Mouse (Mus musculus) CD4-positive, CD25-positive, alpha-beta regulatory T cell, adult 2 months (primary cell): ENCODE measurements around the gene Msmo1.
A peak's percentile ranks its signal among the peaks of the same experiment; 100 is the strongest.

Source experiments
- DNase-seq: peaks from one replicate; pipeline ENCODE4 v3.0.0-alpha.2; 2012; ENCODE audit warnings: low read depth, low spot score

Msmo1 gene

DNA sequence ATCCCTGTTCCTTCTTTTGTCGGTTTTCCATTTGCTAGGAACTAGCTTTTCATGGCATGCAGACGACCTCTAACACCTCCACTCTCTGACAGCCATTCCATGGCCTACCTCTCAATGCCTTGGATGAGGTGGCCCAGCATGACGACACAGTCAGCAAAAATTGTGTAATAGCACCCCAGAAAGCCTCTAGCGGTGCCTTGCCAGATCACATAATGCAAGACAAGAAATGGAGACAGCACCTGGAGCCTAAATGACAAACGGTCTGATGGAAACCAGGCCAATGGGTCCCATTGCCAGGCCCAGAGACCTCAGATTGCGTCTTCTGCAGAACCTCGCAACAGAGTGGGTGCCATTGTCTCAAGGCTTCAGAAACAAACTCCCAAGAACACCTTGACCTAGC is 21.1 kb downstream of the Msmo1 start:
- no peak for DNase-seq

- DNase-seq: no peak
Measured at GRCm38 (mm10) chr8:64711544-64711943, 22.0 kb downstream of the Msmo1 start.

DNA sequence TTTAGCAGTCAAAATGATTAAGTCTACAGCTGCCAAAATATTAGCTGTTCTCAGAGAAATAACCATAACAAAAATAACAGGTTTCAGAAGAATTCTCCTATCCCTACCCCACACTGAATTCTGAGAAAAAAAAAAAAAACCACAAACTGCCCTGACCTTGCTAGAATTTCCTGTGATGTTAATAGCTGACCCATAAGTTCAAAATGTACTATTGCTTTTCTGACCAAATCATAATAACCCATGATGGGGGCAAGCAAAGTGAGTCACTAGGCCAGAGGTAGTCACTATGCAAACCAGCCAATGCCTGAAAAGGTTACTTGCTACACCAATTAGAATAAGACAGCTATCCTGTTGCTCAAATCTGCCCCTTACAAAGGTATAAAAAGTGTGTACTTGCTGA is 26.1 kb downstream of the Msmo1 start:
- no peak for DNase-seq

- DNase-seq: no peak
Measured at GRCm38 (mm10) chr8:64703191-64703590, 30.4 kb downstream of the Msmo1 start.

DNA sequence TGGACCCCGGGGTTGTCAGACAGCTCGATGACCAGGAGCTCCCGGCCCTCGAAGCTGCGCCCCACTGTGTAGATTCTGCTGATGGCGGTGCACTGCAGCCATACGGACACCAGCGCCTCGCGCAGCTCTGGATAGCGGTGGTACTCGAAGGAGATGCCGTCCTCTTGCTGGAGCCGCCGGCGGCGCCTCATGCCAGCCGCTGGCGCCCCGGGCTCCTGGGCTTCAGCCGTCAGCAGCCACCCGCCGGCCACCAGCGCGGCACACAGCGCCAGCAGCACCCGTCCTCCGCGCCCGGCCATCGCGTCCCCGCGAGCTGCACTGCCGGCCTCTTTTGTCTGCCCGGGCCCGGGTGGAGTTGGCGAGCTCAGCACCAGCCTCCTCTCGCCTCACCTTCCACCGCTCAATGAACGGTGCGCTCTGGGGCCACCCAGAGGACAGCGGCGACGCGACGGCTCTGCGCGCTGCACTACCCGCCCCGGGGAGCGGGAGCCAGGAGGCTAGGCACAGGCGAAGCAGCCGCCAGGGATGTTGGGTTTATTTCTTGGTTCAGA is 40.9 kb downstream of the Msmo1 start, which contains the start of gene Cpe:
Gene Cpe, minus strand, starts transcription at position 404 of the 551 bp plus-strand sequence.
- peak; percentile 61 for DNase-seq

GRCm38 (mm10) chr8:64691591-64692401 is 41.8 kb downstream of the Msmo1 start:
- no peak for DNase-seq

DNA sequence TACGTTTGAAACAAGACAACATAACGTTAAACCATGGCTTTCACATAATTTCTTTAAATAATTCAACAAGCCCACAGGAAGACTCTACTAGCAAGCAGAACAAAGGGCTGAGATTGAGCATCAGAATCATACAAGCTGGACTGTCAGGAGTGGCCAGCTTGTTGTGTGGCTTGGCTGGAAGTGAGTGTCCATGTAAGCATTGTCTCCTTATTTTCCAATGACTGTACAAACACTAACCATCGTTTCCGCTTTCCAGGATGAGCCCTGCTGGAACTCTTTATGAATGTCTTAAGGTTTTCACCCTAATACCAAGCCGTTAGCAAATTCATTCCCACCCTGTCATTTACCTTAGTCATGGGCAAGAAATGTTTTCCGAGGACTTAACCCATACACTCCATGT is 42.7 kb downstream of the Msmo1 start:
- DNase-seq: no peak

- DNase-seq: no peak
Measured at GRCm38 (mm10) chr8:64690306-64690705, 43.3 kb downstream of the Msmo1 start.

DNA sequence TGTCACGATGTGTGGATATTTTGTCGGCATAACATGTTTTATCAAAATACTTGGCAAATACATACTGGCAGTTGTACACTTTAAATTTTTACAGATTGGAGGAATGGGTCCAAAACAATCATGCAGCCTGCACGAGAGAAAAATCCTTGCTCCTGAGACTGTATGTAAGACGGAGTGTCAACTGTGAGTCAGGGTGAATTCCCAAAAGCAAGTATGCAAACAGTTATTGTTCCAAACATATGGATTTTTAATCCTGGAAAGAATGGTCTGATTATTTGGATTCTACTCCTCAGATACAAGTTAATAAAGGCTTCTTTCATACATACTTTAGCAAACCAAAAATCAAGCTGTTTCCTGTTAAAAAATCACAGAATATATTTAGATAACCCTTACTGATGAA is 44.9 kb downstream of the Msmo1 start:
- no peak for DNase-seq

- DNase-seq: no peak
Measured at GRCm38 (mm10) chr8:64688161-64688560, 45.4 kb downstream of the Msmo1 start.

GRCm38 (mm10) chr8:64682501-64682900 is 51.1 kb downstream of the Msmo1 start:
- no peak for DNase-seq

- DNase-seq: no peak
Measured at GRCm38 (mm10) chr8:64676381-64676780, 57.2 kb downstream of the Msmo1 start.

GRCm38 (mm10) chr8:64674951-64675585 is 58.5 kb downstream of the Msmo1 start:
- no peak for DNase-seq

- no peak for DNase-seq
Measured at GRCm38 (mm10) chr8:64672920-64673319, 60.7 kb downstream of the Msmo1 start.

DNA sequence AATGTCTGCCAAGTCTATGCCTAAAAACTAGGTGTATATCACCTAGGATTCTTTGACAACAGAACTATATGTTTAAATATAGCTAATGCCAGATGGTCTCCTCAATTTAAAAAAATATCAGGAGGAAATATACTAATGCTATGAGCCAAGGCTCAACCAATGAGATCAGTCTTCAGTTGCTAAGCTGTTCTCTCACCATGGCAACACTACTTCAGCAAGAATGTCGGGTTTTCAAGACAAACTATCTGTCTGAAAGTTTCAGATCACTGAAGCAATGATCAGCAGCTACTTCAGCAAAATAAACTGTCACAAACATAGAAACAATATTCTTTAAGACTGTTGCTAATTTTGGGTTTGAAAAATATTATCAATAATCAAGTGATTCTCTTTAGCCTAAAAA is 61.7 kb downstream of the Msmo1 start:
- DNase-seq: no peak
